In genomic region chr13:46763210-46763609, GRCm38 (mm10) we compare ENCODE assay signal across 21 mouse cellular contexts.
"Had no signal": no experiment of that assay in that cellular context is flagged by ENCODE, and none has a peak within 500 bp of the region (broad histone marks: within the 10 kb centered on the region; RNA-seq: fewer than 3 reads in every experiment).

No protein-coding gene starts in this region.

- H3K9ac ChIP-seq: liver, embryonic 12.5 days; liver, embryonic 14.5 days; lung, embryonic 14.5 days; midbrain, embryonic 12.5 days; neural tube, embryonic 13.5 days; neural tube, embryonic 15.5 days had no signal

- H3K9me3 ChIP-seq: liver, embryonic 12.5 days; midbrain, embryonic 10.5 days; midbrain, embryonic 12.5 days; neural tube, embryonic 13.5 days; neural tube, embryonic 15.5 days had no signal

- H3K4me3 ChIP-seq: liver, embryonic 12.5 days; midbrain, embryonic 10.5 days; midbrain, embryonic 12.5 days; myocyte; neural tube, embryonic 13.5 days; neural tube, embryonic 15.5 days had no signal

- H3K27me3 ChIP-seq: liver, embryonic 12.5 days; midbrain, embryonic 12.5 days; neural tube, embryonic 13.5 days; neural tube, embryonic 15.5 days had no signal

- H3K4me1 ChIP-seq: liver, embryonic 12.5 days had no signal

- ATAC-seq: liver, embryonic 12.5 days; midbrain, embryonic 16.5 days had no signal

- H3K4me2 ChIP-seq: liver, embryonic 12.5 days; lung, embryonic 14.5 days; midbrain, embryonic 12.5 days; neural tube, embryonic 13.5 days; neural tube, embryonic 15.5 days had no signal

- DNase-seq: lung, adult 18-20 months; lung, embryonic 14.5 days; lung, postnatal 14 days; lung, postnatal 4 days; midbrain, embryonic 14.5 days; retina, postnatal 1 day; right cerebral cortex, adult 18-20 months; right cerebral cortex, postnatal 25 days; right cerebral cortex, postnatal 4 days; spleen, adult 18-20 months; thymus, adult 2 months; thymus, postnatal 25 days; thymus, postnatal 4 days had no signal

- H3K27ac ChIP-seq: liver, embryonic 12.5 days; liver, embryonic 14.5 days; midbrain, embryonic 10.5 days; midbrain, embryonic 12.5 days; neural tube, embryonic 13.5 days; neural tube, embryonic 15.5 days had no signal
